Mouse (Mus musculus): ENCODE results near the gene Olfml2b. TPM values are rescaled to one million over a fixed set of nuclear protein-coding genes. Genes with fewer than 3 reads are reported as not detected.

Gene Olfml2b
- polyA plus RNA-seq, 1 experiment from 2014 or later: 13.1 TPM

DNA sequence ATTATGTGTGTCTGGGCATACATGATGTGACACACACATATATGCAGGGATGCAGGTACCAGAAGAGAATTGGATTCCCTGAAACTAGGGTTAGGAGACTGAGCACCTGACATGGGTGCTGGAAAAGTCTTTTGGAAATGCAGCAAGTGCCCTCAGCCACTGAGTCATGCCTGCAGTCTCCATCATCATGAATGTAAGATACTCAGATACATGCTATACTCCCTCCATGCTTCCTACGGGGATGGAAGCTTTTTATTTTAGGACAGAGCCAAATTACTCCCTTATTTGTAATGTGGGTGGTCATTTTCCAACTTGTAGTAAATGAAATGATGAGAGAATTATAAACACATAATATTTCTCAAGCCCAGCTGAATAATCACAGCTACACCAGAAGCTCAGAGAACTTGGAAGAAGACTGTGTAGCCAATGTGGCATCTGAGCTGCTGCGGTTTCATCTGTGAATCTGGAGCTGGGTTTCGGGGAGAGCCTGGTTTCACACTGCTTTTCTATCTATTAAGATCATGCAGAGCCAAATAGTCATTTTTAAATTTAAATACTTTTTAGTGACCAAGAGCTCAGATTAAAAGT lies 73.0 kb downstream of the Olfml2b start:
- H3K9ac ChIP-seq (replicated peaks; ENCODE audit: low read length): no peak overlapping the region

DNA sequence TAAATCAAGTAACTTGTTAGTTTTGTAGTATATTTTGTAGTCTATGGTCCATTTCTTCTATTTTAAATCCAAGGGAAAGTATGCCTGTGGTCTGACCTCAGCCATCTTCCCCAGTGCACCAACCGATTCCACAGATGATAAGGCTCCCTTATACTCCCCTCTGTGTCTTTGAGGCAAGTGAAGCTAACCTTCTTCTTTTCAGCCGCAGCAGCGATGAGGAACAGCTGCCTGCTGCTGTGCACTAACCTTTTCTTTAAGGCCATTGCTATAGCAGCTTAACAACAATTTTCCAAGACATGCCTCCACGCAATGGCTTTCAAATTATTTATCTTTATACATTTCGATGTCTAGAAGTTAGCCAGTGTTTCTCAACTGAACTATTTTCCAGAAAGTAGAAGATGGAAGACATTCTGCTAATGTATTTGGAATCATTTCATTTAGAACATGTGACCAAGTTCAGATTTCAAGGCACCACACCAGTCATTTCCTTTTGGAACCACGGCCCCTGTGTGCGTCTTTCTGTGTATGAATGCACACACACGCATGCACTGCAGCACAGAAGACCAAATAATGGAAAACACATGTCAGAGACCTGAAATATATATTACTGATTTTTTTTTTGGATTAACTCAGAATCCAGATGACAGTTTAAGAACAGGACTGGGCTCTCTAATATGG lies 73.9 kb downstream of the Olfml2b start:
- Histone ChIP-seq H3K27me3 (ENCODE audit: insufficient read depth, low read length) (no peaks in the 10 kb centered on the region), H3K27ac (ENCODE audit: low read length) (no peak overlapping the region), H3K4me1 (ENCODE audit: insufficient read depth, low read length) (no peaks in the 10 kb centered on the region), H3K9ac (replicated peaks; ENCODE audit: low read length) (no peak overlapping the region), H3K4me2 (replicated peaks; ENCODE audit: low read depth, low read length) (no peak overlapping the region), H3K9me3 (ENCODE audit: low read length) (no peaks in the 10 kb centered on the region), H3K4me3 (ENCODE audit: low read length) (no peak overlapping the region), H3K36me3 (ENCODE audit: insufficient read depth, low read length) (no peaks in the 10 kb centered on the region)
- WGBS: 56% methylated on average over 8 of the region's 8 CpGs
- ATAC-seq (ENCODE audit: low FRiP score, low TSS enrichment): no peak

More for the DNA sequence above, 73.0 kb downstream of the Olfml2b start:
- H3K4me2 ChIP-seq (replicated peaks; ENCODE audit: low read depth, low read length): no peak overlapping the region
- H3K27me3 ChIP-seq (ENCODE audit: insufficient read depth, low read length): no peaks in the 10 kb centered on the region
- H3K4me3 ChIP-seq (ENCODE audit: low read length): no peak overlapping the region
- no peak for ATAC-seq (ENCODE audit: low FRiP score, low TSS enrichment)
- H3K9me3 ChIP-seq (ENCODE audit: low read length): no peaks in the 10 kb centered on the region
- WGBS: 80% methylated on average over 3 of the region's 3 CpGs
- H3K36me3 ChIP-seq (ENCODE audit: insufficient read depth, low read length): no peaks in the 10 kb centered on the region
- H3K27ac ChIP-seq (ENCODE audit: low read length): no peak overlapping the region
- no peaks in the 10 kb centered on the region for H3K4me1 ChIP-seq (ENCODE audit: insufficient read depth, low read length)

DNA sequence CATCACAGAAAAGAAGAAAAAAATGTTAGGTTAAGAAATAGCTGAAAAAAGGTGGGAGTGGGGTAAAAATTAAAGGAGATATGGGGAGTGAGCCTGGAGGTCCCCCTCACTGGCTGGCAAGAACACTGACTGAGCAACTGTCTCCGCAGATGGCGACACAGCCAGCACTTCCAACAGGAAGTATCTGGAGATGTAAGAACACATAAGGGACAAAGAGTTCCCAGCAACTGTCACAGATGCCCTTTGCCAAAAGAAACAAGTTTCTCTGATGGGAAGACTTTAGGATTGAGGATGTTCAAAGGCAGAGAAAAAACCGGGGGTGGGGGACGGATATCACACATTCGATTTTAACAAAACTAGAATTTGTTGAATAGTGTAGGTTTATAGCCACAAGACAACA lies 77.2 kb downstream of the Olfml2b start:
- Histone ChIP-seq H3K4me2 (replicated peaks; ENCODE audit: low read depth, low read length) (no peak overlapping the region), H3K27me3 (ENCODE audit: insufficient read depth, low read length) (no peaks in the 10 kb centered on the region), H3K4me3 (ENCODE audit: low read length) (no peak overlapping the region), H3K27ac (ENCODE audit: low read length) (no peak overlapping the region), H3K36me3 (ENCODE audit: insufficient read depth, low read length) (no peaks in the 10 kb centered on the region), H3K4me1 (ENCODE audit: insufficient read depth, low read length) (no peaks in the 10 kb centered on the region), H3K9ac (replicated peaks; ENCODE audit: low read length) (no peak overlapping the region), H3K9me3 (ENCODE audit: low read length) (no peaks in the 10 kb centered on the region)
- ATAC-seq (ENCODE audit: low FRiP score, low TSS enrichment): no peak
- WGBS: 76% methylated on average over 5 of the region's 5 CpGs

DNA sequence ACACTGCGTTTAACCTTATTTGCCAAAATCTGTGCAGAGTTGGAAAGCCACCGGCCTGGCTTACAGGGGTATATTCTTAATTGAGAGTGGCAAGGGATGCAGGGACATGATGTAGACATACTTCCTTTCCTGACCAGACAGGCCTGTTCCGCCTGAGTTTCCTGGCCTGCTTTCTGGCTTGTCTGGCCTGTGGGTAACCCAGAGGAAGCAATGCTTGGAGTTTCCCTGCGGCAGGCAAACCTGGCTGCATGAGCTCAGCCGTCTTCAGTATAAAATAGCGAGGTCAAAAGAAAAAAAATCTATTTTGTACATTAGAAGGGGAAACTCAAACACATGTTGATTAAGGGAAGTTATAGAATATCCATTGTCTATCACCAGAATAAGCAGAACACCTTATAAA lies 84.2 kb downstream of the Olfml2b start:
- no peak for ATAC-seq (ENCODE audit: low FRiP score, low TSS enrichment)
- no peaks in the 10 kb centered on the region for H3K9me3 ChIP-seq (ENCODE audit: low read length)
- WGBS: 75% methylated on average over 6 of the region's 6 CpGs

DNA sequence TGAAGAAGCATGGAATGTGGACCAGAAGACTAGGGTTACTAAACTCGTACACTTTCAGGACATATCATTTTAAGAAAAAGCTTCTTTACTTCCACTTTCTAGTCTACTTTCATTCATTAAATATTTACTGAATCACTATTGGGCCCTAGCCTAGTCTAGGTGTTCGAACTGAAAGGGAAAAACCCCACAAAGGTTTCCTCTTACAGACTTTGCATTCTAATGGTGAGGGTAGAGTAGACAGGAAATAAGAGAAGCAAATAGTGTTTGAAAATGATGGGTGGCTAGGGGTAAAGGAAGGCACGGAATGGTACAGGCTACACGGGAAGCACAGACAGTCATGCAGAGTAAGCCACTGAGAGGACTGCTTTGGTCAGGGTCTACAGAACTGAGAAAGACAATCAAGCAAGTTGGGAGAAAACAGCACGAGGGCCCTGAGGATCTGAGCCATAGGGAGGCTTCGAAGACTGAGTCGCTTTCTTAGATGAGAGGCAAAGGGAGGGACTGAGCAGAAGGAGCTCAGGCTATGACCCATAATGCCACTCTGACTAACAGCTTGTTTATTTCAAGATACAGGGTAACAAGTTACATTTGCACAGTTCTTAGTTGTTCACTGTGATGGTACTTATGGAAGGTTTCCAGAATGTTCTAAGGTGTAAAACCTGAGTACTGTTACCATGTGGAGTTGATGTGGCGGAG lies 85.1 kb downstream of the Olfml2b start:
- H3K4me1 ChIP-seq (ENCODE audit: insufficient read depth, low read length): no peaks in the 10 kb centered on the region
- no peak overlapping the region for H3K27ac ChIP-seq (ENCODE audit: low read length)
- no peak for ATAC-seq (ENCODE audit: low FRiP score, low TSS enrichment)
- no peaks in the 10 kb centered on the region for H3K27me3 ChIP-seq (ENCODE audit: insufficient read depth, low read length)
- H3K9me3 ChIP-seq (ENCODE audit: low read length): no peaks in the 10 kb centered on the region
- 83% methylated on average over 8 of the region's 8 CpGs for WGBS
- no peak overlapping the region for H3K4me2 ChIP-seq (replicated peaks; ENCODE audit: low read depth, low read length)
- H3K9ac ChIP-seq (replicated peaks; ENCODE audit: low read length): no peak overlapping the region
- H3K36me3 ChIP-seq (ENCODE audit: insufficient read depth, low read length): no peaks in the 10 kb centered on the region
- no peak overlapping the region for H3K4me3 ChIP-seq (ENCODE audit: low read length)

More for the DNA sequence above, 84.2 kb downstream of the Olfml2b start:
- no peaks in the 10 kb centered on the region for H3K36me3 ChIP-seq (ENCODE audit: insufficient read depth, low read length)
- no peak overlapping the region for H3K9ac ChIP-seq (replicated peaks; ENCODE audit: low read length)
- H3K4me2 ChIP-seq (replicated peaks; ENCODE audit: low read depth, low read length): no peak overlapping the region
- no peaks in the 10 kb centered on the region for H3K27me3 ChIP-seq (ENCODE audit: insufficient read depth, low read length)
- H3K4me3 ChIP-seq (ENCODE audit: low read length): no peak overlapping the region
- H3K27ac ChIP-seq (ENCODE audit: low read length): no peak overlapping the region
- no peaks in the 10 kb centered on the region for H3K4me1 ChIP-seq (ENCODE audit: insufficient read depth, low read length)

DNA sequence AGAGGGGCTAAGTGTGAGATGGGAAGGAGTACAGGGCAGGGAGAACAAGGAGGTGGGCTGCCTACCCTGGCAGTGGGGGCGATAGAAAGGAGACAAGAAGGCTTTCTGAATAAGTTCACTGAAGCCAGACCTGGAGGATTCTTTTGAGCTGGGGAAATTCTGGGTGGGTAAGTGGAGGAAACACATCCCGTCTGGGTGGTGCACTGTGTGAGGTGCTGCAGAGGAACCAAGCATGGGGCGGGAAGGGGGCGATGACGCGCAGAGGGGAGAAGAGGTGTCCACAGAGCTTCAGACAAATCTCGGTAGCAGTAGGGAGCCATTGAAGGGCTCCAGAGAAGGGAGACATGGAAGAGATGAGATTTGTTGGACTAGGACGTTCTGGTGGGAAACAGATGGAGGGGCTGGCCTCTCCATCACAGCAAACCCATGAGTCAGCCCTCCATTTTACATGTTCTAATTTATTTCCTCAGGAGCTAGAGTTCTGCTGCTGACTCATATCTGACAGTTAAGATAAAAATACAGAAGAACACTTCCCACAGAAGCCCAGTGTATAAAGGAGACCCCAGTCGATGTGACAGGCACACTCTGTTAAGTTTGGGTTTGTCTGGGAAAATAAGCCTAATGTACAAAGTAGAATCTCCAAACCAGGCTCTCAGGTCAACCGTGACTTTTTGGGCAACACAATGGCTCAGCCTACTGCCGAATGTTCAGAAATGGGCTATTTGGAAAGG lies 87.7 kb downstream of the Olfml2b start:
- Histone ChIP-seq H3K4me2 (replicated peaks; ENCODE audit: low read depth, low read length) (no peak overlapping the region), H3K9ac (replicated peaks; ENCODE audit: low read length) (no peak overlapping the region), H3K4me1 (ENCODE audit: insufficient read depth, low read length) (no peaks in the 10 kb centered on the region), H3K27me3 (ENCODE audit: insufficient read depth, low read length) (no peaks in the 10 kb centered on the region), H3K36me3 (ENCODE audit: insufficient read depth, low read length) (no peaks in the 10 kb centered on the region), H3K9me3 (ENCODE audit: low read length) (no peaks in the 10 kb centered on the region), H3K27ac (ENCODE audit: low read length) (no peak overlapping the region), H3K4me3 (ENCODE audit: low read length) (no peak overlapping the region)
- WGBS: 80% methylated on average over 11 of the region's 11 CpGs
- no peak for ATAC-seq (ENCODE audit: low FRiP score, low TSS enrichment)

Other genes starting within 250 kb of the Olfml2b start
- gene Nos1ap, start 54.7 kb upstream of the Olfml2b start, polyA plus RNA-seq (2015; fragmentation: Nextera tagmentation; extraction: Ambion mirVana): 18.0 and 24.1 TPM in 2 replicates
- 8.7 and 9.6 TPM in 2 replicates for gene Atf6, start 223.2 kb downstream of the Olfml2b start, polyA plus RNA-seq (2015; fragmentation: Nextera tagmentation; extraction: Ambion mirVana)
- 0.58 and 0.64 TPM in 2 replicates for gene Gm26620, start 240.5 kb downstream of the Olfml2b start, polyA plus RNA-seq (2015; fragmentation: Nextera tagmentation; extraction: Ambion mirVana)
- gene Dusp12, start 241.0 kb downstream of the Olfml2b start, polyA plus RNA-seq (2015; fragmentation: Nextera tagmentation; extraction: Ambion mirVana): 39.5 and 40.5 TPM in 2 replicates